Mouse (Mus musculus): ENCODE data around the gene Gm45208.
"Not testable (repeated sequence)": the region's sequence is repeated elsewhere in the genome, so short reads cannot be mapped to it uniquely, and the experiment has no call there.

DNA sequence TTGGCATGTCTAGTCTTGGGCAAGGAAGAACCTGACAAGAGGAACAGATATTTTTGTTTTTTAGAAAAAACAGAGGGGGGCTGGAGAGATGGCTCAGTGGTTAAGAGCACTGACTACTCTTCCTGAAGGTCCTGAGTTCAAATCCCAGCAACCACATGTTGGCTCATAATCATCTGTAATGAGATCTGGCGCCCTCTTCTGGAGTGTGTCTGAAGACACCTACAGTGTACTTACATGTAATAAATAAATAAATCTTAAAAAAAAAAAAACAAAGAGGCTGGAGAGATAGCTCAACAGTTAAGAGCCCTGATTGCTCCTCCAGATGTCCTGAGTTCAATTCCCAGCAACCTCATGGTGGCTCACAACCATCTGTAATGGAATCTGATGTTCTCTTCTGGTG, 6.0 kb upstream of the Gm45208 start:
- not testable (repeated sequence) for TF ChIP-seq GATA1, TAL1 (IDR thresholded peaks at IDR 0.05; ENCODE audit: low read length)
